Mouse (Mus musculus) kidney, adult 2 months (tissue): ENCODE results near the gene Zfp26.

Experiments used
- CTCF ChIP-seq: fragments of 200-500 bp; conservative IDR thresholded peaks from 2 replicates; pipeline ENCODE4 v1.5.1; 2011; ENCODE audit warnings: low read depth, mild to moderate bottlenecking, control low read depth, low read length, moderate library complexity, mixed read lengths; ENCODE audit not compliant: insufficient read depth, insufficient read length
- POLR2A ChIP-seq: fragments of 200-500 bp; IDR thresholded peaks from one replicate; pipeline ENCODE4 v1.6.1; 2011; ENCODE audit warnings: low read depth, low read length, control low read depth

GRCm38 (mm10) chr9:20491858-20492526, 32.0 kb upstream of the Zfp26 start:
- TF ChIP-seq POLR2A (no peak), CTCF (no peak)
